Mouse (Mus musculus): ENCODE results near the gene Mon1b. TPM values are rescaled to one million over a fixed set of nuclear protein-coding genes. Genes with fewer than 3 reads are reported as not detected.

Gene Mon1b
- 16.5 and 22.7 TPM in 2 replicates for polyA plus RNA-seq (2012; rRNA removed)

DNA sequence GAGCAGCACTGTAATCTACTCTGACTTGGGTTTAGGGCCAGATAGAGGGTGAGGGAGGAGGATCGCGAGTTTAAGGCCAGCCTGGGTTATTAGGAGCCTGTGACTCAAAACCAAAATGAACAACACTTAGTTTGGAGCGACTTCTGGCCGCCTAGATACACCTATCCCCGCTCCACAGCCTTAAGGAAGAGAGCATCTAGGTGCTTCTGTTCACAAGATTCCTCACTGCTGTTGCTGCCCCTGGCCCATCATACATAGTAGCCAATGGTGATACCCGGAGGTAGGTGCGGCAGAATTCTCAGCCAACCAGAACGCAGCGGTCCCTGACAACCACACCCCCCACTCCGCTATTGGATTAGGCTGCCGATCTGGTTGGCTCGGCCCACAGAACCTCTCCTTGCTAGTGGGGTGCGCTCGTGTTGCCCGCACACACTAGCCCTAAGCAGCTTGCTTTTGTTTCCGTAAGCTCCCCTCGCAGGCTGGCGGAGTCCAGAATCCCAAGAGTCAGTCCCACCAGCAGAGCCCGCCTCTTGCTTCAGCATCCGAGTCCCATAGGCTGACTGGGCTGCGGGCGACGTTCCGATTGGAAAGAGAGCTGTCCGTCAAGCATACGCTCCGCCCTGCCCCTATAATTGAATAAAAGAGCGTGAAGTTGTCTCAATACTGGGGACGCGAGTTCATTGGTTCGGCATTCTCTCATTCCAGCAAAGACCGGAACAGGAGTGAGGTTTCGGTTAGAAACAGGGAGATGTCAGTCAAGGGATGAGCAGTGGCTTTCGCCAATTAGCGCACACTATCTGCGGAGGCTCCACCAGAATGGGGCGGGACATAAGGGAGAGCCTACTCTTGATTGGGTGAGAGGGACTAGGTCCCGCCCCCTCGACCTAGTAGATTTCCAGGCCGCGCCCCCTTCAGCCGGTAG is at the start of gene Mon1b:
TSS of gene Mon1b (plus strand) at position 918 of the 922 bp plus-strand sequence.
- TF ChIP-seq CTCF (IDR thresholded peaks at IDR 0.05; ENCODE audit: borderline replicate concordance, control insufficient read depth, extremely low read depth, insufficient read depth, low read length, poor library complexity): no peak
- TF ChIP-seq POLR2A (IDR thresholded peaks at IDR 0.05; ENCODE audit: control insufficient read depth, extremely low read depth, insufficient read depth, low read length, poor library complexity): peak; percentile 23
- peaks cover 17% of the 10 kb centered on the region for H3K4me1 ChIP-seq (replicated peaks; ENCODE audit: control insufficient read depth, insufficient read depth, low read length)
- under 1% methylated on average over 42 of the region's 42 CpGs for whole genome bisulfite sequencing

DNA sequence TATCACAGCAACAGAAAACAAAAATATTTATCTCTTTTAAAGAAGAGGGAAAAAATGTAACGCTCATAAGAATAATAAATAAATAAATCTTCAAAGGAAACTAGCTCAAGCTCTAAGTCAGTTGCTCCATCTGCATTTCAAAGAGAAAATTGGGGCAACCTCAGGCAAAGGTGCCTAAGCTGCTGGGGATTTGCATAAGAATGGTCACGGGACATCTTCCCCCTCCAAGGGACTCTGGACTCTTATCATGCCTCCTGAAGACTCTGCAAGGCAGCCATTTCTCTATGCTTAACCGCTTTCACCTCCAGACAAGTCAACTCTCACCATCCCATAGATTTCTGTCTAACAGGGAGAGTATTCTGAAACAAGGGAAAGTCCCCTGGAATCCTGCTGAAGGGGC is 37.0 kb upstream of the Mon1b start:
- Histone ChIP-seq H3K4me3 (ENCODE audit: control insufficient read depth, insufficient read depth, low read length) (no peak overlapping the region), H3K27me3 (ENCODE audit: control insufficient read depth, insufficient read depth, low read length) (no peaks in the 10 kb centered on the region), H3K27ac (ENCODE audit: control insufficient read depth, insufficient read depth, low read length) (no peak overlapping the region), H3K36me3 (ENCODE audit: control insufficient read depth, insufficient read depth, low read length) (no peaks in the 10 kb centered on the region), H3K4me1 (replicated peaks; ENCODE audit: control insufficient read depth, insufficient read depth, low read length) (no peaks in the 10 kb centered on the region)
- DNase-seq: no peak
- TF ChIP-seq POLR2A (IDR thresholded peaks at IDR 0.05; ENCODE audit: control insufficient read depth, extremely low read depth, insufficient read depth, low read length, poor library complexity) (no peak), CTCF (IDR thresholded peaks at IDR 0.05; ENCODE audit: borderline replicate concordance, control insufficient read depth, extremely low read depth, insufficient read depth, low read length, poor library complexity) (no peak)
- 62% methylated on average over 3 of the region's 3 CpGs for WGBS

More for the DNA sequence above, at the start of gene Mon1b:
- DNase-seq: peak; percentile 98
- Histone ChIP-seq H3K36me3 (ENCODE audit: control insufficient read depth, insufficient read depth, low read length) (peaks cover 6% of the 10 kb centered on the region), H3K27me3 (ENCODE audit: control insufficient read depth, insufficient read depth, low read length) (no peaks in the 10 kb centered on the region), H3K4me3 (ENCODE audit: control insufficient read depth, insufficient read depth, low read length) (peak within 1 kb of the TSS; percentile 69), H3K27ac (ENCODE audit: control insufficient read depth, insufficient read depth, low read length) (peak within 1 kb of the TSS; percentile 70)

DNA sequence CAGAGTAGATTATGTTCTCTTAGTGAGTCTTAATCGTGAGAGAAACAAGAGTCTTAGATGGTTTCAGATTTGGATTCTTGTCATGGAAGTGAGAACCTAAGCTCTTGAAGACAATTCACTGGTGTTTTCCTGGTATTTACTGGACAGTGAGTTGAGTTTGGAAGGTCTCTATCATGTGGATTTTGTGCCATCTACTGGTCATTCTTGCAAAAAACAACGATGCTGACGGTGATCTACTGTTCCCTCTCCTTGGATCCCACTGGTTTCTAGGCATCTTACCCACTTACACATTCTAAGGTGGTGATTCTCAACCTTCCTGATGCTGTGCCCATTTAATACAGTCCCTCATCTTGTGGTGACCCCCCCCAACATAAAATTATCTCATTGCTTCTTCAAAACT is 2.8 kb upstream of the Mon1b start:
- 8% methylated on average over 3 of the region's 3 CpGs for WGBS
- Histone ChIP-seq H3K27me3 (ENCODE audit: control insufficient read depth, insufficient read depth, low read length) (no peaks in the 10 kb centered on the region), H3K27ac (ENCODE audit: control insufficient read depth, insufficient read depth, low read length) (no peak overlapping the region), H3K4me3 (ENCODE audit: control insufficient read depth, insufficient read depth, low read length) (no peak overlapping the region), H3K36me3 (ENCODE audit: control insufficient read depth, insufficient read depth, low read length) (no peaks in the 10 kb centered on the region), H3K4me1 (replicated peaks; ENCODE audit: control insufficient read depth, insufficient read depth, low read length) (peaks cover 17% of the 10 kb centered on the region)
- DNase-seq: no peak
- TF ChIP-seq POLR2A (IDR thresholded peaks at IDR 0.05; ENCODE audit: control insufficient read depth, extremely low read depth, insufficient read depth, low read length, poor library complexity): no peak

DNA sequence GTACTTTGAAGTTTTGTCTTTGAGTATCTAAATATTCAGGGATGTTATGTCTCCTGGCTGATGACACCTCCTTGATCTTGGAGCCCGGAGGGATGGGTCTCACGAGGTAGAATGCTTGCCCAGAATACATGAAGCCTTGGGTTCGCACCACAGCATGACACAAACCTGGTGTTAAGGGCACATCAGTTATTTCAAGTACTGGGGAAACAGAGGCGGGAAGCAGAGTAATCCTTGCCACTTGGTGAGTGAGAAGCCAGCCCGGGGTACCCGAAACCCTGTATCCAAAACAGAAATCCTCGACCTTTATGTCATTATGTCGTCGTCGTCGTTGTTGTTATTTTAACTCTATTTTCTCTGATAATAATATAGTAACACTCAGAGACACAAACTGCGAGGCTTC is 1.2 kb upstream of the Mon1b start:
- no peaks in the 10 kb centered on the region for H3K27me3 ChIP-seq (ENCODE audit: control insufficient read depth, insufficient read depth, low read length)
- H3K27ac ChIP-seq (ENCODE audit: control insufficient read depth, insufficient read depth, low read length): no peak overlapping the region
- no peak overlapping the region for H3K4me3 ChIP-seq (ENCODE audit: control insufficient read depth, insufficient read depth, low read length)
- 38% methylated on average over 12 of the region's 12 CpGs for WGBS
- no peaks in the 10 kb centered on the region; the same call in 1 of the 2 replicates for H3K36me3 ChIP-seq (ENCODE audit: control insufficient read depth, insufficient read depth, low read length)
- peaks cover 17% of the 10 kb centered on the region for H3K4me1 ChIP-seq (replicated peaks; ENCODE audit: control insufficient read depth, insufficient read depth, low read length)
- no peak for DNase-seq
- no peak for TF ChIP-seq CTCF (IDR thresholded peaks at IDR 0.05; ENCODE audit: borderline replicate concordance, control insufficient read depth, extremely low read depth, insufficient read depth, low read length, poor library complexity)
- no peak for TF ChIP-seq POLR2A (IDR thresholded peaks at IDR 0.05; ENCODE audit: control insufficient read depth, extremely low read depth, insufficient read depth, low read length, poor library complexity)

DNA sequence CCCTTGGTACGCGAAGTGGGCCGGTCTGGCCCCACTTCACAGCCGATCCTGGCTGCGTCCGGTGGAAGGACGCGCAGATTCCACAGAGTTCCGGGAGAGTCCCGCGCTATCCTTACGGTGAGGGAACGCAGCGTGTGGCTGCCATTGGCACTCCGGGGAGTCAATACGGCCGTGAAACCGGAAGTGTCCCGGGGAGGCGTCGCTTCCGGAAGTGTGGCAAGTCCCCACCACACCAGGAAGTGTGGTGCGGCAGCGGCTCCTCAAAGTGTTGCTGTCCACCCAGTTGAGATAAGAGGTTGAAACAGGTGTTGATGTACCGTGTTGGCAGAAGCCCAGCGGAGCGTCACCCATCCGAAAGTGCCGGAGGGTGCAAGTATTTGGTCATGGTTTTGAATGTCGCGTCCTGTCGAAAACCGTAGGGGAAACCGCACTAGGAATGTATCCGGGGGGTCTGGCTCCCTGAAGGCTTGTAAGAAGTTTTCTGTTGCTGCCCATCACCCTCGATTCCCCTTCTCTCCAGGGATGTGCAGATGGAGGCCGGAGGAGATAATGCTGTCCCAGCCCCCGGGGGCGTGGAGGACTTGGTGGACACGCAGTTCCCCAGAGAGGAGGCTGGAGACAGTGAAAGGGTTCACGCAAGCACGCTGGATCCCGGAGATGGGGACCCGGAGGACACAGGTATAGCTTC is 349 bp downstream of the Mon1b start:
- DNase-seq: no peak

DNA sequence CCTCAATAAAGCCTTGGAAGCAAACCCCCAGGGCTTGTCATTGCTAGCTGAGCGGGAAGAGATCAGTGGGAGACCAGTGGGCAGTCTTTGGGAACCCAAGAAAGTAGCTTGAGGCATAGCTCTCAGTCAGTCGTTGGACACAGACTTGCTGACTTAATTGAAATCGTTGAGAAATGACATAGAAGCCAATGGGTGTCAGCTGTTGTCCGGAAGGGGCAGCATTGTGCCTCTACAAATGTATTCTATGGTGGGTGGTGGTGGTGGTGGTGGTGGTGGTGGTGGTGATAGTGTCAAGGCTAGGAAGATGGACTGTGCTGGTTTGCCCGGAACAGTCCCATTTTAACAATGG is 867 bp downstream of the Mon1b start:
- Histone ChIP-seq H3K36me3 (ENCODE audit: control insufficient read depth, insufficient read depth, low read length) (peaks cover 10% of the 10 kb centered on the region), H3K27ac (ENCODE audit: control insufficient read depth, insufficient read depth, low read length) (peak overlapping the region; percentile 70; the same call in 1 of the 2 replicates), H3K27me3 (ENCODE audit: control insufficient read depth, insufficient read depth, low read length) (no peaks in the 10 kb centered on the region), H3K4me1 (replicated peaks; ENCODE audit: control insufficient read depth, insufficient read depth, low read length) (peaks cover 17% of the 10 kb centered on the region), H3K4me3 (ENCODE audit: control insufficient read depth, insufficient read depth, low read length) (peak overlapping the region; percentile 69)
- TF ChIP-seq CTCF (IDR thresholded peaks at IDR 0.05; ENCODE audit: borderline replicate concordance, control insufficient read depth, extremely low read depth, insufficient read depth, low read length, poor library complexity): no peak
- no peak for TF ChIP-seq POLR2A (IDR thresholded peaks at IDR 0.05; ENCODE audit: control insufficient read depth, extremely low read depth, insufficient read depth, low read length, poor library complexity)
- no peak for DNase-seq
- WGBS: 39% methylated on average over 5 of the region's 5 CpGs

More for the DNA sequence above, 349 bp downstream of the Mon1b start:
- no peaks in the 10 kb centered on the region for H3K27me3 ChIP-seq (ENCODE audit: control insufficient read depth, insufficient read depth, low read length)
- peak overlapping the region; percentile 69 for H3K4me3 ChIP-seq (ENCODE audit: control insufficient read depth, insufficient read depth, low read length)
- TF ChIP-seq POLR2A (IDR thresholded peaks at IDR 0.05; ENCODE audit: control insufficient read depth, extremely low read depth, insufficient read depth, low read length, poor library complexity): peak; percentile 36; the same call in 1 of the 2 replicates
- 0 out of 2 replicates have a peak, but pooled peaks have one; percentile 28 for TF ChIP-seq CTCF (IDR thresholded peaks at IDR 0.05; ENCODE audit: borderline replicate concordance, control insufficient read depth, extremely low read depth, insufficient read depth, low read length, poor library complexity)
- peaks cover 17% of the 10 kb centered on the region for H3K4me1 ChIP-seq (replicated peaks; ENCODE audit: control insufficient read depth, insufficient read depth, low read length)
- peak overlapping the region; percentile 70 for H3K27ac ChIP-seq (ENCODE audit: control insufficient read depth, insufficient read depth, low read length)
- peaks cover 7% of the 10 kb centered on the region for H3K36me3 ChIP-seq (ENCODE audit: control insufficient read depth, insufficient read depth, low read length)
- under 1% methylated on average over 44 of the region's 44 CpGs for WGBS
